Mouse (Mus musculus): ENCODE measurements around the gene Coa5. TPM values are rescaled to one million over a fixed set of nuclear protein-coding genes. Genes with fewer than 3 reads are reported as not detected.

Coa5 gene
- total RNA-seq, 2 experiments from 2014 or later: 92.0 to 95.3 TPM

DNA sequence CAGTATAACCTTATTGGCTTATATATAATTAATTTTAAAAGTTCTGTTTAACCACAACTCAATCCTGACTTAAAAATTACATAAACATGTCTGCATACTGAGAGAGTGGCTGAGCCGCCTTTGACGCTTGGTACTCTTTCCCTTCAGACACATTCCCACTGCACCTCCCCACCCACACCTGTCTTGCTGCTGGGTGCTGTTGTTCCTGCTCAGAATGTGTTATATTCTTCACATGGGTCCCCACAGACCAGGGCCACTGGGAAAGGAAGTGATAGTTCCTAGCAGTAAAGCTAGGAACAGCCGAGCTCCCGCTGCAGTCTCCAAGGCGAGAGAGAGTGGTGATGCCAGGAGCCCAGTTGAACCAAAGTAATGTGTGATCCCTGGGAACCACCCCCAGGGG lies 51.8 kb downstream of the Coa5 start:
- intact Hi-C loops (cut with DNase I): no loop called here
- DNase-seq: no peak

DNA sequence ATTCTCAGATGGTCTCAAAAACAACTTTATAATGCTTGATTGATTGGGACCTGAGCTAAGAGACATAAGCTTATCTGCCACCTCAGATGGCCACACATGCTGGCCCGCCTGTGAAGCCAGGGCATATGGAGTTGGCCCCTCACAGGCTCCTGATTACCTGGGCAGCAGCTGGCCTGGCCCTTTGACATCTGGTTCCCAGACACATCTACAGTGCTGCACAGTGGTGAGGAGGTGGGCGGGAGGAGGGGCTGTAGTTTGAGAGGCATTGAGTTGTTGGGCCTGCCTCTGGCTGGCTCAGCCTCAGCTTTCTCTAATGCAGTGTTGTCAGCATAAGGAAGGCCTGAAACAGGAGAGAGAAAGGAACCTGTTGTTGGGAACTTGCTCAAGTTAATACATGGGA lies 53.2 kb downstream of the Coa5 start:
- intact Hi-C loops (cut with DNase I): no loop called here
- no peak for DNase-seq

GRCm38 (mm10) chr1:37376177-37376576 lies 53.7 kb downstream of the Coa5 start:
- DNase-seq: no peak
- intact Hi-C loops (cut with DNase I): no loop called here

GRCm38 (mm10) chr1:37368768-37369385 lies 61.0 kb downstream of the Coa5 start:
- intact Hi-C loops (cut with DNase I): no loop called here
- DNase-seq: no peak

DNA sequence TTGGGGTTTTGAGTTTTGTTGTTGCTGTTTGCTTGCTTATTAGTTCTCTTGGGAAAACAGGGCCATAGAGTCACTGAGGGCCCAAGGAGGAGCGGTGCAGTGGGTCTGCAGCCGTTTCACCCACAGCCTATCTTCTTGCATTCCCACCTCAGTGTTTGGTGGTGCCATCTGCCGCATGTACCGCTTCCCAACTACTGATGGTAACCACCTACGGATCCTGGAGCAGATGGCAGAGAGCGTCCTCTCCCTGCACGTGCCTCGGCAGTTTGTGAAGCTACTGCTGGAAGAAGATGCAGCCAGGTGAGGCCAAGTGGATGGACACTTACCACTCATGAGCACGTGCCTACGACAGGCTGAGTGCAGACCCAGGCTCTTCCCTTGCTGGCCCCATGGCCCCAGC lies 61.8 kb downstream of the Coa5 start:
- DNase-seq: no peak
- intact Hi-C loops (cut with DNase I): no loop called here

Other genes with a start within 250 kb of the Coa5 start
- gene Cnga3, start 215.7 kb downstream of the Coa5 start, total RNA-seq (2021): under 1 TPM; 0.32 to 0.46 TPM
- gene Inpp4a, start 130.2 kb downstream of the Coa5 start, total RNA-seq (2021): 10 to 100 TPM; 16.3 to 21.5 TPM
- 10 to 100 TPM; 12.1 to 12.5 TPM for gene Unc50, start within 50 bp of the Coa5 start, total RNA-seq (2021)
- 1 to 10 TPM; 3.4 to 6.0 TPM for gene Mgat4a, start 110.9 kb upstream of the Coa5 start, total RNA-seq (2021)

Data from gastrocnemius, postnatal 36 days (tissue).